Mouse (Mus musculus): ENCODE measurements around the gene Neb. TPM values are rescaled to one million over a fixed set of nuclear protein-coding genes. Genes with fewer than 3 reads are reported as not detected.
"Not testable (repeated sequence)": the region's sequence is repeated elsewhere in the genome, so short reads cannot be mapped to it uniquely, and the experiment has no call there.

Neb gene
- total RNA-seq, 2 experiments from 2014 or later = 1.5 TPM

- TF ChIP-seq CTCF (conservative IDR thresholded peaks at IDR 0.05) = no peak
- no peak overlapping the region for H3K4me3 ChIP-seq
- H3K27ac ChIP-seq = peak overlapping the region; percentile 59; the same call in 1 of the 2 replicates
- DNase-seq (ENCODE audit: low spot score in 2 of 2) = no peak
Observed at GRCm38 (mm10) chr2:52177726-52178125, 200.5 kb downstream of the Neb start.

GRCm38 (mm10) chr2:52177184-52177583 lies 201.1 kb downstream of the Neb start:
- Histone ChIP-seq H3K27ac (peak overlapping the region; percentile 59; the same call in 1 of the 2 replicates), H3K4me3 (no peak overlapping the region)
- no peak for TF ChIP-seq CTCF (conservative IDR thresholded peaks at IDR 0.05)
- no peak for DNase-seq (ENCODE audit: low spot score in 2 of 2)

- Histone ChIP-seq H3K4me3 (no peak overlapping the region), H3K27ac (peak overlapping the region; percentile 59; the same call in 1 of the 2 replicates)
- no peak for TF ChIP-seq CTCF (conservative IDR thresholded peaks at IDR 0.05)
- peak; percentile 81 to 90 for DNase-seq (ENCODE audit: low spot score in 2 of 2)
Observed at GRCm38 (mm10) chr2:52176537-52176936, 201.7 kb downstream of the Neb start.

GRCm38 (mm10) chr2:52174951-52175350 lies 203.3 kb downstream of the Neb start:
- DNase-seq (ENCODE audit: low spot score in 2 of 2) = no peak
- no peak overlapping the region for H3K27ac ChIP-seq
- no peak for TF ChIP-seq CTCF (conservative IDR thresholded peaks at IDR 0.05)
- no peak overlapping the region for H3K4me3 ChIP-seq

GRCm38 (mm10) chr2:52169243-52170005 lies 208.8 kb downstream of the Neb start:
- Histone ChIP-seq H3K27ac (no peak overlapping the region), H3K4me3 (no peak overlapping the region)
- no peak for DNase-seq (ENCODE audit: low spot score in 2 of 2)
- TF ChIP-seq CTCF (conservative IDR thresholded peaks at IDR 0.05) = no peak

GRCm38 (mm10) chr2:52153064-52153463 lies 225.2 kb downstream of the Neb start:
- Histone ChIP-seq H3K4me3 (no peak overlapping the region), H3K27ac (no peak overlapping the region)
- TF ChIP-seq CTCF (conservative IDR thresholded peaks at IDR 0.05) = no peak
- no peak for DNase-seq (ENCODE audit: low spot score in 2 of 2)

- TF ChIP-seq CTCF (conservative IDR thresholded peaks at IDR 0.05) = no peak
- Histone ChIP-seq H3K27ac (no peak overlapping the region), H3K4me3 (no peak overlapping the region)
- DNase-seq (ENCODE audit: low spot score in 2 of 2) = no peak
Observed at GRCm38 (mm10) chr2:52133351-52133750, 244.9 kb downstream of the Neb start.

GRCm38 (mm10) chr2:52131370-52131769 lies 246.9 kb downstream of the Neb start:
- not testable (repeated sequence) for H3K27ac ChIP-seq; DNase-seq (ENCODE audit: low spot score in 2 of 2)

GRCm38 (mm10) chr2:52114086-52114485 lies 264.2 kb downstream of the Neb start:
- TF ChIP-seq CTCF (conservative IDR thresholded peaks at IDR 0.05) = no peak
- no peak overlapping the region for H3K27ac ChIP-seq
- H3K4me3 ChIP-seq = no peak overlapping the region
- no peak for DNase-seq (ENCODE audit: low spot score in 2 of 2)

More at GRCm38 (mm10) chr2:52131370-52131769, 246.9 kb downstream of the Neb start:
- H3K4me3 ChIP-seq = not testable (repeated sequence)

Small RNA genes within 50 kb of the gene (microRNA-seq; reads per million reads assigned to microRNA genes)
- 0 reads per million in 2 experiments for gene Gm22095

Other genes starting within 250 kb of the Neb start
- 10 to 100 TPM; 58.2 to 61.6 TPM for gene Arl5a, start 46.4 kb upstream of the Neb start, total RNA-seq (2021)